Mouse (Mus musculus) embryonic facial prominence, embryonic 10.5 days (tissue): ENCODE data around the gene Slc38a10. TPM values are rescaled to one million over a fixed set of nuclear protein-coding genes. Genes with fewer than 3 reads are reported as not detected.

Experiments used
- DNase-seq: peaks from one replicate; pipeline ENCODE4 v3.0.0-alpha.2; 2017; ENCODE audit warnings: low spot score
- H3K27ac ChIP-seq: fragments of 300-500 bp; sonication (generic); replicated peaks from 2 replicates; pipeline ENCODE4 v1.5.1; 2016; ENCODE audit warnings: mild to moderate bottlenecking
- H3K27me3 ChIP-seq: fragments of 300-500 bp; sonication (generic); replicated peaks from 2 replicates; pipeline ENCODE4 v1.6.1; 2016; ENCODE audit warnings: low read depth, mild to moderate bottlenecking; ENCODE audit not compliant: poor library complexity, severe bottlenecking
- H3K36me3 ChIP-seq: fragments of 300-500 bp; sonication (generic); replicated peaks from 2 replicates; pipeline ENCODE4 v1.6.1; 2016; ENCODE audit warnings: mild to moderate bottlenecking, moderate library complexity
- H3K4me1 ChIP-seq: fragments of 300-500 bp; sonication (generic); 2 replicates; pipeline ENCODE4 v1.6.1; 2016
- H3K4me3 ChIP-seq: fragments of 300-500 bp; sonication (generic); 2 replicates; pipeline ENCODE4 v1.5.1; 2016; ENCODE audit warnings: mild to moderate bottlenecking, moderate library complexity
- H3K9me3 ChIP-seq: fragments of 300-500 bp; sonication (generic); 2 replicates; pipeline ENCODE4 v1.6.1; 2016; ENCODE audit warnings: mild to moderate bottlenecking
- WGBS: fragments of 180-500 bp; shearing (Covaris S2); methylation state at CpG from one replicate; pipeline ENCODE4 v1.1.7; 2016; 5-methylcytosine and 5-hydroxymethylcytosine counted together
- polyA plus RNA-seq: library from polyadenylated mRNA; unstranded; fragments of >200 nt; fragmentation: Nextera tagmentation; extraction: Ambion mirVana; gene quantifications from 2 replicates; pipeline ENCODE4 v1.2.1, GENCODE M21; 2016

Slc38a10 gene
- polyA plus RNA-seq, 1 experiment from 2014 or later: 99.0 TPM

GRCm38 (mm10) chr11:120186145-120186740 lies 35.1 kb upstream of the Slc38a10 start:
- Histone ChIP-seq H3K4me1 (peaks cover 77% of the 10 kb centered on the region), H3K36me3 (peaks cover 26% of the 10 kb centered on the region), H3K9me3 (no peaks in the 10 kb centered on the region), H3K4me3 (peak overlapping the region; percentile 96), H3K27ac (peak overlapping the region; percentile 100), H3K27me3 (0 out of 2 replicates have a peak, but pooled peaks cover 5% of the 10 kb centered on the region)
- no peak for DNase-seq
- WGBS: 4% methylated on average over 18 of the region's 18 CpGs

GRCm38 (mm10) chr11:120185316-120186141 lies 34.4 kb upstream of the Slc38a10 start:
- H3K9me3 ChIP-seq: no peaks in the 10 kb centered on the region
- H3K27me3 ChIP-seq: no peaks in the 10 kb centered on the region
- H3K4me3 ChIP-seq: peak overlapping the region; percentile 96
- H3K4me1 ChIP-seq: peaks cover 71% of the 10 kb centered on the region
- H3K36me3 ChIP-seq: peaks cover 26% of the 10 kb centered on the region
- DNase-seq: peak; percentile 84
- H3K27ac ChIP-seq: peak overlapping the region; percentile 100
- under 1% methylated on average over 54 of the region's 54 CpGs for WGBS

- Histone ChIP-seq H3K36me3 (peaks cover 26% of the 10 kb centered on the region), H3K27ac (peak overlapping the region; percentile 100), H3K4me1 (peaks cover 70% of the 10 kb centered on the region), H3K27me3 (no peaks in the 10 kb centered on the region), H3K4me3 (peak overlapping the region; percentile 96), H3K9me3 (no peaks in the 10 kb centered on the region)
- under 1% methylated on average over 16 of the region's 16 CpGs for WGBS
- peak; percentile 77 for DNase-seq
Observed at GRCm38 (mm10) chr11:120184371-120185315, 33.5 kb upstream of the Slc38a10 start.

- Histone ChIP-seq H3K4me1 (peaks cover 74% of the 10 kb centered on the region), H3K36me3 (peaks cover 26% of the 10 kb centered on the region), H3K9me3 (no peaks in the 10 kb centered on the region), H3K27me3 (no peaks in the 10 kb centered on the region), H3K27ac (peak overlapping the region; percentile 100), H3K4me3 (peak overlapping the region; percentile 96)
- DNase-seq: peak; percentile 60
- 9% methylated on average over 11 of the region's 11 CpGs for WGBS
Observed at GRCm38 (mm10) chr11:120183708-120184107, 32.6 kb upstream of the Slc38a10 start.

GRCm38 (mm10) chr11:120183180-120183579 lies 32.0 kb upstream of the Slc38a10 start:
- no peak for DNase-seq
- no peaks in the 10 kb centered on the region for H3K9me3 ChIP-seq
- H3K27ac ChIP-seq: peak overlapping the region; percentile 100
- WGBS: 30% methylated on average over 1 of the region's 1 CpGs
- H3K4me3 ChIP-seq: peak overlapping the region; percentile 96
- no peaks in the 10 kb centered on the region for H3K27me3 ChIP-seq
- H3K36me3 ChIP-seq: peaks cover 24% of the 10 kb centered on the region
- peaks cover 74% of the 10 kb centered on the region for H3K4me1 ChIP-seq

- H3K4me3 ChIP-seq: peak overlapping the region; percentile 32
- 29% methylated on average over 3 of the region's 3 CpGs for WGBS
- H3K4me1 ChIP-seq: peaks cover 74% of the 10 kb centered on the region
- no peaks in the 10 kb centered on the region for H3K9me3 ChIP-seq
- H3K27ac ChIP-seq: peak overlapping the region; percentile 100
- no peaks in the 10 kb centered on the region for H3K27me3 ChIP-seq
- DNase-seq: no peak
- H3K36me3 ChIP-seq: peaks cover 17% of the 10 kb centered on the region
Observed at GRCm38 (mm10) chr11:120182396-120183030, 31.4 kb upstream of the Slc38a10 start.

- 72% methylated on average over 3 of the region's 3 CpGs for WGBS
- peaks cover 66% of the 10 kb centered on the region for H3K4me1 ChIP-seq
- no peak for DNase-seq
- no peak overlapping the region for H3K4me3 ChIP-seq
- H3K27me3 ChIP-seq: no peaks in the 10 kb centered on the region; the same call in 1 of the 2 replicates
- peaks cover 8% of the 10 kb centered on the region for H3K36me3 ChIP-seq
- H3K9me3 ChIP-seq: no peaks in the 10 kb centered on the region
- H3K27ac ChIP-seq: peak overlapping the region; percentile 100
Observed at GRCm38 (mm10) chr11:120181379-120181778, 30.2 kb upstream of the Slc38a10 start.

- 54% methylated on average over 4 of the region's 4 CpGs for WGBS
- peaks cover 59% of the 10 kb centered on the region for H3K4me1 ChIP-seq
- H3K27me3 ChIP-seq: peaks cover 4% of the 10 kb centered on the region; the same call in 1 of the 2 replicates
- peak overlapping the region; percentile 57; the same call in 1 of the 2 replicates for H3K27ac ChIP-seq
- no peak overlapping the region for H3K4me3 ChIP-seq
- no peak for DNase-seq
- no peaks in the 10 kb centered on the region for H3K36me3 ChIP-seq
- no peaks in the 10 kb centered on the region for H3K9me3 ChIP-seq
Observed at GRCm38 (mm10) chr11:120179374-120179773, 28.2 kb upstream of the Slc38a10 start.

GRCm38 (mm10) chr11:120175948-120176347 lies 24.8 kb upstream of the Slc38a10 start:
- Histone ChIP-seq H3K4me1 (peaks cover 48% of the 10 kb centered on the region), H3K9me3 (no peaks in the 10 kb centered on the region), H3K36me3 (no peaks in the 10 kb centered on the region), H3K27me3 (peaks cover 16% of the 10 kb centered on the region), H3K4me3 (no peak overlapping the region), H3K27ac (peak overlapping the region; percentile 21; the same call in 1 of the 2 replicates)
- 65% methylated on average over 4 of the region's 4 CpGs for WGBS
- peak; percentile 40 for DNase-seq

GRCm38 (mm10) chr11:120173213-120173612 lies 22.1 kb upstream of the Slc38a10 start:
- WGBS: 83% methylated on average over 14 of the region's 14 CpGs
- peaks cover 63% of the 10 kb centered on the region for H3K4me1 ChIP-seq

GRCm38 (mm10) chr11:120171168-120171567 lies 20.0 kb upstream of the Slc38a10 start:
- H3K4me1 ChIP-seq: peaks cover 79% of the 10 kb centered on the region
- WGBS: 20% methylated on average over 8 of the region's 8 CpGs
- peak; percentile 87 for DNase-seq
- H3K27me3 ChIP-seq: peaks cover 16% of the 10 kb centered on the region
- H3K9me3 ChIP-seq: no peaks in the 10 kb centered on the region
- peak overlapping the region; percentile 4 for H3K4me3 ChIP-seq
- H3K27ac ChIP-seq: peak overlapping the region; percentile 71
- H3K36me3 ChIP-seq: no peaks in the 10 kb centered on the region

More at GRCm38 (mm10) chr11:120173213-120173612, 22.1 kb upstream of the Slc38a10 start:
- no peak for DNase-seq
- Histone ChIP-seq H3K9me3 (no peaks in the 10 kb centered on the region), H3K27ac (no peak overlapping the region), H3K36me3 (no peaks in the 10 kb centered on the region), H3K4me3 (no peak overlapping the region), H3K27me3 (peaks cover 16% of the 10 kb centered on the region)
